Mouse (Mus musculus) ES-Bruce4 (cell line): ENCODE results near the gene F12.

Experiments used
- EP300 ChIP-seq: IDR thresholded peaks from 2 replicates; pipeline ENCODE4 v1.6.1; 2011; ENCODE audit warnings: low read depth, low read length; ENCODE audit not compliant: insufficient read depth
- POLR2A ChIP-seq: IDR thresholded peaks from one replicate; pipeline ENCODE4 v1.8.1; 2011; ENCODE audit warnings: low read length; ENCODE audit not compliant: insufficient read depth

GRCm38 (mm10) chr13:55371007-55371681 lies 55.4 kb downstream of the F12 start:
- no peak for TF ChIP-seq EP300
- TF ChIP-seq POLR2A: no peak
